Mouse (Mus musculus): ENCODE measurements at regions not wholly inside any gene's neighbourhood (a gene's known extent, or its start where the extent isn't known, plus 50 kb on each side); places are given as distances from the start of the nearest gene placed in this dataset.

DNA sequence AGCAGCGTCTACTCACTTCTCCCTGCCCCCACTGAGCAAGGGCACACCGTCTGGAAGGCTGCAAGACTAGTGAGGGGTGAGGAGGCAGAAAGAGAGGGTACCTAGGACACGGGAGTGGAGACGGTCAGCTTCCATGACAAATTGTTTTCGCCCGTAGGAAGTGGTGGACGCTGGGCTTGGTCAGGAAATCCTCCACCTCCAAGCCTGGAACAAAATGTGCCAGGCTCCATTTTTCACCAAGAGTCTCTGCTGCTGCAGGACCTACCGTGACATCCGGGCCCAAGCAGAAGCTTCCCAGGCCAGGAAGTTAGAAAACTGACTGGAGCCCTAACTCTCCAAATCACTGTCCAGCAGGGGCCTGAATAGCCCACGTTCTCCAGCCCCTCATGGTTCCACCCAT is 69.9 kb downstream of the Gm11733 start:
- TF ChIP-seq CTCF (IDR thresholded peaks at IDR 0.05; ENCODE audit: control insufficient read depth, insufficient read depth, insufficient replicate concordance, low read depth, low read length) (no peak), POLR2A (IDR thresholded peaks at IDR 0.05; ENCODE audit: control insufficient read depth, low read depth, low read length) (no peak)
